Mouse (Mus musculus): ENCODE data around the gene Cog3.
A peak's percentile ranks its signal among the peaks of the same experiment; 100 is the strongest.
"Not testable (repeated sequence)": the region's sequence is repeated elsewhere in the genome, so short reads cannot be mapped to it uniquely, and the experiment has no call there.

The Cog3 gene

GRCm38 (mm10) chr14:75753991-75754817 lies at the start of gene Cog3:
TSS of gene Cog3 (minus strand) at chr14:75754517.
- peak; percentile 96 for DNase-seq (ENCODE audit: low spot score)

- no peak for DNase-seq (ENCODE audit: low spot score)
These were observed 43.6 kb upstream of the Cog3 start for GRCm38 (mm10) chr14:75797769-75798386.

GRCm38 (mm10) chr14:75795918-75796317 lies 41.6 kb upstream of the Cog3 start:
- DNase-seq (ENCODE audit: low spot score), result no peak

- DNase-seq (ENCODE audit: low spot score), result no peak
These were observed 40.4 kb upstream of the Cog3 start for GRCm38 (mm10) chr14:75794726-75795125.

- DNase-seq (ENCODE audit: low spot score), result no peak
These were observed 40.0 kb upstream of the Cog3 start for GRCm38 (mm10) chr14:75794324-75794723.

GRCm38 (mm10) chr14:75793110-75793509 lies 38.8 kb upstream of the Cog3 start:
- no peak for DNase-seq (ENCODE audit: low spot score)

GRCm38 (mm10) chr14:75791372-75791771 lies 37.1 kb upstream of the Cog3 start:
- DNase-seq (ENCODE audit: low spot score), result no peak

- no peak for DNase-seq (ENCODE audit: low spot score)
These were observed 36.2 kb upstream of the Cog3 start for GRCm38 (mm10) chr14:75790411-75790996.

GRCm38 (mm10) chr14:75789291-75789690 lies 35.0 kb upstream of the Cog3 start:
- peak; percentile 62 for DNase-seq (ENCODE audit: low spot score)

GRCm38 (mm10) chr14:75787794-75788175 lies 33.5 kb upstream of the Cog3 start:
- DNase-seq (ENCODE audit: low spot score), result no peak

GRCm38 (mm10) chr14:75786868-75787793 lies 32.8 kb upstream of the Cog3 start, which contains the start of gene Slc25a30:
TSS of gene Slc25a30 (minus strand) at chr14:75787037.
- DNase-seq (ENCODE audit: low spot score), result peak; percentile 96

GRCm38 (mm10) chr14:75786424-75786867 lies 32.1 kb upstream of the Cog3 start:
- DNase-seq (ENCODE audit: low spot score), result no peak

GRCm38 (mm10) chr14:75779913-75780312 lies 25.6 kb upstream of the Cog3 start:
- DNase-seq (ENCODE audit: low spot score), result no peak

GRCm38 (mm10) chr14:75776637-75777036 lies 22.3 kb upstream of the Cog3 start:
- DNase-seq (ENCODE audit: low spot score), result no peak

GRCm38 (mm10) chr14:75773431-75773830 lies 19.1 kb upstream of the Cog3 start:
- peak; percentile 49 for DNase-seq (ENCODE audit: low spot score)

GRCm38 (mm10) chr14:75772407-75772806 lies 18.1 kb upstream of the Cog3 start:
- DNase-seq (ENCODE audit: low spot score), result not testable (repeated sequence)

- DNase-seq (ENCODE audit: low spot score), result no peak
These were observed 16.8 kb upstream of the Cog3 start for GRCm38 (mm10) chr14:75771101-75771501.

GRCm38 (mm10) chr14:75769334-75769733 lies 15.0 kb upstream of the Cog3 start:
- DNase-seq (ENCODE audit: low spot score), result no peak

- no peak for DNase-seq (ENCODE audit: low spot score)
These were observed 13.9 kb upstream of the Cog3 start for GRCm38 (mm10) chr14:75768275-75768608.

- no peak for DNase-seq (ENCODE audit: low spot score)
These were observed 13.4 kb upstream of the Cog3 start for GRCm38 (mm10) chr14:75767492-75768274.

All from testis, postnatal 14 days (tissue).